8 mouse cellular contexts compared by ENCODE assay signal in genomic region chr10:96213876-96214275, GRCm38 (mm10).
DNase-seq lines count a peak whose midpoint lies in the region; ATAC-seq and TF ChIP-seq lines count a peak whose summit lies in the region.

No protein-coding gene starts in this region.

- no peaks in the 10 kb centered on the region; a peak in 2 of 4 replicates for H3K27me3 ChIP-seq in MEL (ENCODE audit: control insufficient read depth in 1 of 2, insufficient read depth in 2 of 2, low read length in 2 of 2)
- H3K27me3 ChIP-seq in cerebellum, adult 2 months (ENCODE audit: control insufficient read depth, insufficient read depth, low read length) = no peaks in the 10 kb centered on the region
- H3K27me3 ChIP-seq in lung, embryonic 14.5 days (ENCODE audit: insufficient read depth, low read length) = no peaks in the 10 kb centered on the region
- H3K27me3 ChIP-seq in thymus, adult 2 months (ENCODE audit: control insufficient read depth, insufficient read depth, low read length) = no peaks in the 10 kb centered on the region

- peak; percentile 88 for DNase-seq in MEL (ENCODE audit: low read depth, low spot score)
- DNase-seq in cerebellum, adult 2 months = peak; percentile 93 to 95
- peak; percentile 88 to 96 for DNase-seq in layer of hippocampus, adult 8-10 months (ENCODE audit: low spot score in 2 of 2)
- DNase-seq in lung, embryonic 14.5 days = peak; percentile 99
- peak; percentile 85 for DNase-seq in thymus, adult 2 months

- H3K36me3 ChIP-seq in MEL (ENCODE audit: control insufficient read depth in 1 of 2, insufficient read depth in 2 of 2, low read length in 2 of 2) = no peaks in the 10 kb centered on the region
- no peaks in the 10 kb centered on the region for H3K36me3 ChIP-seq in lung, embryonic 14.5 days (ENCODE audit: insufficient read depth)
- no peaks in the 10 kb centered on the region for H3K36me3 ChIP-seq in thymus, adult 2 months (ENCODE audit: control insufficient read depth, insufficient read depth, low read length)

- peak; percentile 92 for TF ChIP-seq RAD21 in MEL (IDR thresholded peaks at IDR 0.05; ENCODE audit: low read depth, low read length)

- TF ChIP-seq EP300 in MEL (IDR thresholded peaks at IDR 0.05; ENCODE audit: low read depth in 1 of 2, low read length in 2 of 2) = no peak

- under 1% methylated on average over 10 of the region's 10 CpGs for WGBS in cerebellum, adult 2 months
- 2% methylated on average over 10 of the region's 10 CpGs for WGBS in lung, embryonic 14.5 days
- WGBS in olfactory bulb, adult 2 months = 2% methylated on average over 10 of the region's 10 CpGs
- WGBS in thymus, adult 2 months = 4% methylated on average over 10 of the region's 10 CpGs

- H3K4me1 ChIP-seq in MEL (ENCODE audit: control insufficient read depth in 1 of 2, insufficient read depth in 2 of 2, low read length in 2 of 2) = no peaks in the 10 kb centered on the region
- peaks cover 21% of the 10 kb centered on the region for H3K4me1 ChIP-seq in cerebellum, adult 2 months (ENCODE audit: control insufficient read depth, insufficient read depth, low read length)
- H3K4me1 ChIP-seq in lung, embryonic 14.5 days (ENCODE audit: insufficient read depth) = no peaks in the 10 kb centered on the region
- peaks cover 9% of the 10 kb centered on the region; the same call in 1 of the 2 replicates for H3K4me1 ChIP-seq in olfactory bulb, adult 2 months (ENCODE audit: control insufficient read depth, insufficient read depth, low read length)
- peaks cover 12% of the 10 kb centered on the region for H3K4me1 ChIP-seq in thymus, adult 2 months (replicated peaks; ENCODE audit: control insufficient read depth, insufficient read depth, low read length)

- no peaks in the 10 kb centered on the region for H3K79me2 ChIP-seq in MEL (ENCODE audit: control insufficient read depth, insufficient read depth, low read length, poor library complexity)

- H3K4me3 ChIP-seq in MEL (ENCODE audit: control insufficient read depth in 1 of 2, insufficient read depth in 1 of 2, low read depth in 2 of 2, low read length in 2 of 2) = no peak overlapping the region
- H3K4me3 ChIP-seq in cerebellum, adult 2 months (replicated peaks; ENCODE audit: insufficient read depth, low read depth, low read length) = peak overlapping the region; percentile 7
- no peak overlapping the region for H3K4me3 ChIP-seq in lung, embryonic 14.5 days (ENCODE audit: low read depth, low read length)
- no peak overlapping the region for H3K4me3 ChIP-seq in olfactory bulb, adult 2 months (ENCODE audit: insufficient read depth, low read depth, low read length)
- H3K4me3 ChIP-seq in thymus, adult 2 months (ENCODE audit: control insufficient read depth, insufficient read depth, low read length) = no peak overlapping the region

- no peak for TF ChIP-seq POLR2A in MEL (IDR thresholded peaks at IDR 0.05; ENCODE audit: control insufficient read depth in 1 of 2, insufficient read depth in 1 of 2, low read depth in 1 of 2, low read length in 2 of 2, poor library complexity in 1 of 2)
- TF ChIP-seq POLR2A in cerebellum, adult 2 months (IDR thresholded peaks at IDR 0.05; ENCODE audit: borderline replicate concordance, insufficient read depth, low read length) = peak; percentile 29; the same call in 1 of the 2 replicates
- no peak for TF ChIP-seq POLR2A in olfactory bulb, adult 2 months (IDR thresholded peaks at IDR 0.05; ENCODE audit: insufficient read depth, low read depth, low read length)
- no peak for TF ChIP-seq POLR2A in thymus, adult 2 months (IDR thresholded peaks at IDR 0.05; ENCODE audit: control insufficient read depth, extremely low read depth, insufficient read depth, low read length, poor library complexity)

- ATAC-seq in frontal cortex, adult (ENCODE audit: low TSS enrichment) = peak; percentile 98
- ATAC-seq in hematopoietic stem cell, adult 5-6 weeks (replicated peaks in 1 of 2; ENCODE audit: insufficient read depth in 1 of 2, low FRiP score in 2 of 2, low TSS enrichment in 1 of 2, low read depth in 1 of 2, poor library complexity in 2 of 2, severe bottlenecking in 2 of 2) = peak; percentile 84 to 86
- ATAC-seq in lung, embryonic 14.5 days (ENCODE audit: insufficient read depth) = peak; percentile 89

- peak in 2 of 3 experiments; percentile 72 to 91; a peak in 5 of 6 replicates for TF ChIP-seq CTCF in MEL (IDR thresholded peaks at IDR 0.05 in 2 of 3, conservative IDR thresholded peaks at IDR 0.05 in 1 of 3; ENCODE audit: control insufficient read depth in 1 of 3, insufficient read depth in 1 of 3, low read depth in 2 of 3, low read length in 3 of 3, poor library complexity in 1 of 3, severe bottlenecking in 1 of 3)
- peak; percentile 73 for TF ChIP-seq CTCF in cerebellum, adult 2 months (IDR thresholded peaks at IDR 0.05; ENCODE audit: borderline replicate concordance, insufficient read depth, low read depth, low read length)
- peak; percentile 89 for TF ChIP-seq CTCF in lung, embryonic 14.5 days (IDR thresholded peaks at IDR 0.05; ENCODE audit: low read depth)
- no peak for TF ChIP-seq CTCF in olfactory bulb, adult 2 months (IDR thresholded peaks at IDR 0.05; ENCODE audit: insufficient read depth, low read depth, low read length)
- TF ChIP-seq CTCF in thymus, adult 2 months (IDR thresholded peaks at IDR 0.05; ENCODE audit: borderline replicate concordance, control insufficient read depth, extremely low read depth, insufficient read depth, low read length, poor library complexity) = no peak

- no peak overlapping the region for H3K27ac ChIP-seq in MEL (ENCODE audit: control insufficient read depth, low read depth, low read length)
- H3K27ac ChIP-seq in cerebellum, adult 2 months (ENCODE audit: insufficient read depth, low read length) = peak overlapping the region; percentile 49; the same call in 1 of the 2 replicates
- no peak overlapping the region for H3K27ac ChIP-seq in lung, embryonic 14.5 days (ENCODE audit: low read depth)
- peak overlapping the region; percentile 81 for H3K27ac ChIP-seq in olfactory bulb, adult 2 months (ENCODE audit: insufficient read depth, low read depth, low read length)
- no peak overlapping the region for H3K27ac ChIP-seq in thymus, adult 2 months (ENCODE audit: control insufficient read depth, insufficient read depth, low read length)

- H3K4me2 ChIP-seq in lung, embryonic 14.5 days = no peak overlapping the region

- H3K9ac ChIP-seq in MEL (ENCODE audit: control insufficient read depth, low read depth, low read length, poor library complexity, severe bottlenecking) = no peak overlapping the region
- no peak overlapping the region for H3K9ac ChIP-seq in lung, embryonic 14.5 days

- no peaks in the 10 kb centered on the region for H3K9me3 ChIP-seq in MEL (replicated peaks; ENCODE audit: insufficient read depth, low read length)
- no peaks in the 10 kb centered on the region for H3K9me3 ChIP-seq in lung, embryonic 14.5 days (ENCODE audit: low read depth, low read length)

TF ChIP-seq in MEL, 35 proteins besides CTCF, POLR2A, EP300 and RAD21:
- TF ChIP-seq CHD2 (IDR thresholded peaks at IDR 0.05; ENCODE audit: low read length) = peak; percentile 35; the same call in 1 of the 2 replicates
- TF ChIP-seq BHLHE40 (IDR thresholded peaks at IDR 0.05; ENCODE audit: borderline replicate concordance, low read depth, low read length) = peak; percentile 42; the same call in 1 of the 2 replicates
- no peak for TF ChIP-seq MXI1 (IDR thresholded peaks at IDR 0.05; ENCODE audit: low read depth, low read length)
- no peak for TF ChIP-seq ETS1 (IDR thresholded peaks at IDR 0.05; ENCODE audit: low read depth, low read length)
- 0 out of 2 replicates have a peak, but pooled peaks have one; percentile 5 for TF ChIP-seq GATA1 (IDR thresholded peaks at IDR 0.05; ENCODE audit: low read depth, low read length)
- no peak for TF ChIP-seq POLR2AphosphoS5 (IDR thresholded peaks at IDR 0.05; ENCODE audit: borderline replicate concordance, low read depth, low read length)
- TF ChIP-seq USF1 (IDR thresholded peaks at IDR 0.05; ENCODE audit: low read depth, low read length) = no peak
- TF ChIP-seq SIN3A (IDR thresholded peaks at IDR 0.05; ENCODE audit: low read length) = 0 out of 2 replicates have a peak, but pooled peaks have one; percentile 18
- TF ChIP-seq POLR2AphosphoS2 (IDR thresholded peaks at IDR 0.05; ENCODE audit: low read length) = no peak
- TF ChIP-seq MAZ (IDR thresholded peaks at IDR 0.05; ENCODE audit: low read depth, low read length) = no peak
- TF ChIP-seq SMC3 (IDR thresholded peaks at IDR 0.05; ENCODE audit: low read depth, low read length) = peak; percentile 92
- TF ChIP-seq MYC (IDR thresholded peaks at IDR 0.05; ENCODE audit: low read depth, low read length) = no peak
- TF ChIP-seq ZC3H11A (IDR thresholded peaks at IDR 0.05; ENCODE audit: low read depth, low read length) = peak; percentile 94
- no peak for TF ChIP-seq MAX (IDR thresholded peaks at IDR 0.05; ENCODE audit: low read length)

Comparison
In these comparisons a context has a peak if more than half of its experiments do, and no peak if none do; other contexts are left out.
1. H3K27ac ChIP-seq: peak in cerebellum, adult 2 months (single experiment) and olfactory bulb, adult 2 months (single experiment); none in MEL (single experiment), lung, embryonic 14.5 days (single experiment) and thymus, adult 2 months (single experiment).
2. CTCF ChIP-seq: peak in MEL (2 of 3), cerebellum, adult 2 months (single experiment) and lung, embryonic 14.5 days (single experiment); none in olfactory bulb, adult 2 months (single experiment) and thymus, adult 2 months (single experiment).
3. Peak in every context shown above with its lines, with median percentiles within 50 percentile points of each other: DNase-seq and ATAC-seq.